Mouse (Mus musculus): ENCODE results near the gene Saxo2. TPM values are rescaled to one million over a fixed set of nuclear protein-coding genes. Genes with fewer than 3 reads are reported as not detected.

Gene Saxo2
- total RNA-seq (2023), result not detected

DNA sequence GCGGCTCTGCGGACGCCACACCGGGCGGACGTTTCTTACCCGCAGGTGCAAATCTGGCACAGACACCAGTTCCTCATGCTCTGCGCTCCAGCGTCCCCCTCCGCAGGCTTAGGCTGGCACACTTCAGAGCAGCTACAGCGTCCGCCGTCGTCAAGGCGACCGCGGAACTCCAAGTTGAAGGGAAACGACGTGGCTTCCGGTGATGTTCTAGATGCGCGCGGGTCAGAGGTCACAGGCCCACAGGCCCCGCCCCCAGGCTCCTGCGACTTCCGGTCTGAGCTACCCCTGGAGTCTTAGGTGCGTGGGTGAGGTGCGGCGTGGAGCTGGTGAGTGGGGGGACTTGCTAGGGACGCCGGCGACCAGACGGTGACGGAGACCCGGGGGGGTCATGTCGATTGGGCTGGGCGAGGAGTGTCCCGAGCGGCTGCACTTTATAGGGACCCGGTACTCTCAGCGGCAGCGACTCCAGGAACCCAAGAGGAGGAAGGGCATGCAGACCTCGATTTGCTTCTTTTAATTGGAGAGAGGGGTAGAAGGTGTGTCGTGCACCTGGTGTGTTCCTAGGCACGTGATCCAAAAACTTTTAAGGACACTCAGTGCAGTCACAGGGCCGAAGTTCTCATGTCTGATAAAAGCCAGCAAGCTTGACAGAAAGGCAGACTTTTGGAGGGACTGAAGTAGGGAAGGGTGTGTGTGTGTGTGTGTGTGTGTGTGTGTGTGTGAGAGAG, at the start of gene Saxo2, which contains the start of gene Efl1:
Gene Saxo2, minus strand, starts transcription at position 176 of the 728 bp plus-strand sequence.
Gene Efl1, plus strand, starts transcription at position 262 of the 728 bp plus-strand sequence.

Other genes with a start within 250 kb of the Saxo2 start
- 31.8 TPM for gene Efl1, start 86 bp upstream of the Saxo2 start, total RNA-seq (2023)
- gene Mex3b, start 218.8 kb upstream of the Saxo2 start, total RNA-seq (2023), result 16.3 TPM